Mouse (Mus musculus): ENCODE measurements around the gene Slc35c1. TPM values are rescaled to one million over a fixed set of nuclear protein-coding genes. Genes with fewer than 3 reads are reported as not detected.

Gene Slc35c1
- polyA plus RNA-seq, 1 experiment, result 0.35 TPM

GRCm38 (mm10) chr2:92423702-92424461 lies 36.5 kb downstream of the Slc35c1 start:
- Histone ChIP-seq H3K27me3 (ENCODE audit: control insufficient read depth) (no peaks in the 10 kb centered on the region), H3K4me1 (ENCODE audit: control insufficient read depth) (peaks cover 7% of the 10 kb centered on the region), H3K36me3 (ENCODE audit: control insufficient read depth) (peaks cover 76% of the 10 kb centered on the region), H3K4me3 (replicated peaks) (no peak overlapping the region), H3K9me3 (ENCODE audit: control insufficient read depth, low read length) (no peaks in the 10 kb centered on the region)
- no peak for TF ChIP-seq TAL1 (IDR thresholded peaks at IDR 0.05; ENCODE audit: low read length)
- TF ChIP-seq GATA1 (IDR thresholded peaks at IDR 0.05; ENCODE audit: low read length), result no peak

GRCm38 (mm10) chr2:92423156-92423555 lies 37.2 kb downstream of the Slc35c1 start:
- H3K36me3 ChIP-seq (ENCODE audit: control insufficient read depth), result peaks cover 83% of the 10 kb centered on the region
- peaks cover 7% of the 10 kb centered on the region for H3K4me1 ChIP-seq (ENCODE audit: control insufficient read depth)

DNA sequence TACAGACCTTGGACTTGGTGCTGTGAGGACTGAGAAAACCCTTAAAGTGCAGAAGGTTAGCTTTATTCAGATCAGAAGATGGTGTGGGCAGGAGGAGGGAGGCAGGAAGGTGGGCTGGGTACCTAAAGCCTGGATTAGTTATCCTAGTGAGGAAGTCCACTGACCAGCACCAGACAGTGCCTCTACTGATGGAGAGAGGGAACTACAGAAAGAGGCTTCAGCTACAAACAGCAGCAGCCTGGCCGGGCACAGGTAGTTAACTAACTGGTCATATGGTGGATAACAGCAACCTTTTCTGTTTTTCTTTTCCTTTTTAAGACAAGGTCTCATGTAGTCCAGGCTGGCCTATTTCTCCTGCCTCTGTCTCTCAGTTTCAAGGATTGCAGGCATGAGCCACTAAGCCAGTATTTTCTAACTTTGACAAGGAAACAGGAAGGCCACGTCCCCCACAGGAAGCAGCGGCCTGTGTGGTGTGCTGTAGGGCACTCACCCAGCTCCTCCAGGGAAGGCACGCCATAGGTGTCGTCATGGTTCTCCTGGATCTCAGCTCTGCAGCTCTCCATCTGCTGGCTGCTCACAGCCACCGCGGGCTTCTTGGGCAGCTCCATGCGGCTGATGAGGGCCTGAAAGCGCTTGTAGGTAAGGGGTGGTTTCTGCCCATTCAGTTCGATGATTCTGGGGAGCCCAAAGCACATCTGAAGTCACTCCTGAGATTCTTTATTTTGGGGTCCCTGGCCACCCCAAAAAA lies 37.8 kb downstream of the Slc35c1 start:
- peaks cover 2% of the 10 kb centered on the region; the same call in 1 of the 2 replicates for H3K4me1 ChIP-seq (ENCODE audit: control insufficient read depth)
- H3K4me3 ChIP-seq (replicated peaks), result no peak overlapping the region
- no peak for TF ChIP-seq TAL1 (IDR thresholded peaks at IDR 0.05; ENCODE audit: low read length)
- TF ChIP-seq GATA1 (IDR thresholded peaks at IDR 0.05; ENCODE audit: low read length), result no peak
- peaks cover 89% of the 10 kb centered on the region for H3K36me3 ChIP-seq (ENCODE audit: control insufficient read depth)
- no peaks in the 10 kb centered on the region for H3K9me3 ChIP-seq (ENCODE audit: control insufficient read depth, low read length)
- H3K27me3 ChIP-seq (ENCODE audit: control insufficient read depth), result no peaks in the 10 kb centered on the region

More at GRCm38 (mm10) chr2:92423156-92423555, 37.2 kb downstream of the Slc35c1 start:
- Histone ChIP-seq H3K27me3 (ENCODE audit: control insufficient read depth) (no peaks in the 10 kb centered on the region), H3K9me3 (ENCODE audit: control insufficient read depth, low read length) (no peaks in the 10 kb centered on the region), H3K4me3 (replicated peaks) (no peak overlapping the region)
- no peak for TF ChIP-seq TAL1 (IDR thresholded peaks at IDR 0.05; ENCODE audit: low read length)
- TF ChIP-seq GATA1 (IDR thresholded peaks at IDR 0.05; ENCODE audit: low read length), result no peak

- Histone ChIP-seq H3K4me3 (replicated peaks) (no peak overlapping the region), H3K27me3 (ENCODE audit: control insufficient read depth) (no peaks in the 10 kb centered on the region), H3K36me3 (ENCODE audit: control insufficient read depth) (peaks cover 96% of the 10 kb centered on the region), H3K4me1 (ENCODE audit: control insufficient read depth) (no peaks in the 10 kb centered on the region), H3K9me3 (ENCODE audit: control insufficient read depth, low read length) (no peaks in the 10 kb centered on the region)
- TF ChIP-seq TAL1 (IDR thresholded peaks at IDR 0.05; ENCODE audit: low read length) (no peak), GATA1 (IDR thresholded peaks at IDR 0.05; ENCODE audit: low read length) (no peak)
These were observed 38.5 kb downstream of the Slc35c1 start for GRCm38 (mm10) chr2:92421723-92422387.

DNA sequence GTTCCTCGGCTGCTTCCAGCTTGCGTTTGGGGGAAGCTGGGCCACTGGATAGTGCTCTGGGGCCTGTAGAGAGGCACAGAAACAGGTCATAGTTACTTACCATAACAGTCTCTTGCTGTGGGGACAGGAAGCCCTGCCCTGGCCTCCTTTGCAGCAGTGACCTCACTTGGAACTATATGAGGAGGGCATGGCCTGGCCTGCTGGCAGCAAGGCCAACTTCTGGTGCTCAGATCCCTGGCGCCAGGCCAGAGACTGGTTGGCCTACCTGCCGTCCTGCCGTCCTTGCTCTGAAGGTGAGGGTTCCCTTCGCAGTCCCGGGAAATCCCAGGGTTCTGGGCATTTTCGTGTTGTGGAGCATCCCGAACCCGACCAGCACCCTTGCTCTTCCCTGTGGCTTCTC lies 48.6 kb downstream of the Slc35c1 start:
- Histone ChIP-seq H3K36me3 (ENCODE audit: control insufficient read depth) (peaks cover 93% of the 10 kb centered on the region), H3K27me3 (ENCODE audit: control insufficient read depth) (no peaks in the 10 kb centered on the region)

GRCm38 (mm10) chr2:92408309-92409045 lies 51.9 kb downstream of the Slc35c1 start:
- Histone ChIP-seq H3K27me3 (ENCODE audit: control insufficient read depth) (no peaks in the 10 kb centered on the region), H3K36me3 (ENCODE audit: control insufficient read depth) (peaks cover 88% of the 10 kb centered on the region), H3K4me1 (ENCODE audit: control insufficient read depth) (no peaks in the 10 kb centered on the region), H3K9me3 (ENCODE audit: control insufficient read depth, low read length) (no peaks in the 10 kb centered on the region), H3K4me3 (replicated peaks) (no peak overlapping the region)
- TF ChIP-seq GATA1 (IDR thresholded peaks at IDR 0.05; ENCODE audit: low read length) (no peak), TAL1 (IDR thresholded peaks at IDR 0.05; ENCODE audit: low read length) (no peak)

More for the DNA sequence above, 48.6 kb downstream of the Slc35c1 start:
- TF ChIP-seq GATA1 (IDR thresholded peaks at IDR 0.05; ENCODE audit: low read length), result no peak
- no peak; the same call in 2 of the 3 replicates for TF ChIP-seq TAL1 (IDR thresholded peaks at IDR 0.05; ENCODE audit: low read length)
- Histone ChIP-seq H3K4me3 (replicated peaks) (no peak overlapping the region), H3K9me3 (ENCODE audit: control insufficient read depth, low read length) (no peaks in the 10 kb centered on the region), H3K4me1 (ENCODE audit: control insufficient read depth) (no peaks in the 10 kb centered on the region)

- Histone ChIP-seq H3K4me3 (replicated peaks) (no peak overlapping the region), H3K9me3 (ENCODE audit: control insufficient read depth, low read length) (peaks cover 1% of the 10 kb centered on the region; the same call in 1 of the 2 replicates), H3K36me3 (ENCODE audit: control insufficient read depth) (peaks cover 61% of the 10 kb centered on the region), H3K4me1 (ENCODE audit: control insufficient read depth) (no peaks in the 10 kb centered on the region; the same call in 1 of the 2 replicates), H3K27me3 (ENCODE audit: control insufficient read depth) (peaks cover 19% of the 10 kb centered on the region)
- TF ChIP-seq TAL1 (IDR thresholded peaks at IDR 0.05; ENCODE audit: low read length) (no peak), GATA1 (IDR thresholded peaks at IDR 0.05; ENCODE audit: low read length) (no peak)
These were observed 54.7 kb downstream of the Slc35c1 start for GRCm38 (mm10) chr2:92405687-92406086.

DNA sequence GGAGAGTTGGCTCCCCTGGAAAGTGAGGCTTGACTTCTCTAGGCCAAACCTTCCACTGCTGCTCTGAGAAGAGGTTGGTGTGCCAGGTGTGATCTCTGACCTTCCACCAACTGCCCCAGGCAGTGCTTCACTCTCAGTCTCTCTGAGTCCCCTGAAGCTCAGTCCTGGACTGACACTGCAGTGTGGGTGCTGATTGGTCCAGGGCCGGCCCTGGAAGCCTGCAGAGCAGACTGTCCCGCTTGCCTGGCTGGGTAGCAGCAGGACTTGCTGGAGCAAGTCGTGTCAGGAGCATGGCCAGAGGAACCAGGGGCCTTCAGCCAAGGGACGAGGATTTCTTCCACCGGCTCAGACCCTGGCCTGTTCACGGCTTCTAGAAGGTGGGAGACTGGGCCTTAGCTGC lies 55.6 kb downstream of the Slc35c1 start:
- TF ChIP-seq GATA1 (IDR thresholded peaks at IDR 0.05; ENCODE audit: low read length) (no peak), TAL1 (IDR thresholded peaks at IDR 0.05; ENCODE audit: low read length) (no peak)
- Histone ChIP-seq H3K4me3 (replicated peaks) (no peak overlapping the region), H3K27me3 (ENCODE audit: control insufficient read depth) (peaks cover 28% of the 10 kb centered on the region), H3K36me3 (ENCODE audit: control insufficient read depth) (peaks cover 52% of the 10 kb centered on the region), H3K9me3 (ENCODE audit: control insufficient read depth, low read length) (peaks cover 2% of the 10 kb centered on the region; the same call in 1 of the 2 replicates), H3K4me1 (ENCODE audit: control insufficient read depth) (no peaks in the 10 kb centered on the region; the same call in 1 of the 2 replicates)

Data from erythroblast, embryonic 14.5 days (primary cell).